Mouse (Mus musculus) embryonic fibroblast, embryonic 13.5 days (primary cell): ENCODE data around the gene Gm12184.

ENCODE experiments used
- CTCF ChIP-seq: IDR thresholded peaks from 2 replicates; pipeline ENCODE4 v1.5.1; 2011; ENCODE audit warnings: mild to moderate bottlenecking, control low read depth, low read length, moderate library complexity, borderline replicate concordance; ENCODE audit not compliant: insufficient read depth
- POLR2A ChIP-seq: IDR thresholded peaks from 2 replicates; pipeline ENCODE4 v1.6.1; 2011; ENCODE audit warnings: low read depth, mild to moderate bottlenecking, control low read depth, low read length, moderate library complexity

DNA sequence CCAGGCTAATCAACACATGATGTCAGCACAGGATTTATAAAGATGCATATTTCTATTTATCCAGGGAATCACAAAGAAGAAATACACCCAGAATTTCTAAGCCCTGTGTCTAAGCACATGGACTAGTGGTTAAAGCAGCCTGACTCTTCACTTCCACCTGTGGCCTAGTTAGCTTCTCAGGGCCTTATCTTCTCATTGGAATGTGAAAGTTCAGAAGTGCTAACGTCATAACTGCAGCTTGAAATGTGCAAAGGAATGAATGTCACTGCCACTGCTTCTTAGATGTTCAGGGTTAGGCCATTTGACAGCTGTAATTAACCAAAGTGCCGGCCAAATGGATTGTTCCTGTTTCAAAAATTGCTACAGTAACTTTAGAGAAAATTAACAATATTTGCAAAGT lies 3.8 kb upstream of the Gm12184 start:
- TF ChIP-seq CTCF (no peak), POLR2A (no peak)
